Mouse (Mus musculus) forebrain, embryonic 10.5 days (tissue): ENCODE measurements at regions not wholly inside any gene's neighbourhood (a gene's known extent, or its start where the extent isn't known, plus 50 kb on each side); places are given as distances from the start of the nearest gene placed in this dataset.
"Not testable (repeated sequence)": the region's sequence is repeated elsewhere in the genome, so short reads cannot be mapped to it uniquely, and the experiment has no call there.

Source experiments
- DNase-seq: peaks from one replicate; pipeline ENCODE4 v3.0.0-alpha.2; 2017; ENCODE audit warnings: low spot score; ENCODE audit errors: extremely low spot score
- H3K27ac ChIP-seq: fragments of 300-500 bp; sonication (generic); 2 replicates; pipeline ENCODE4 v1.5.1; 2016; ENCODE audit warnings: mild to moderate bottlenecking
- H3K27me3 ChIP-seq: fragments of 300-500 bp; sonication (generic); 2 replicates; pipeline ENCODE4 v1.6.1; 2016; ENCODE audit warnings: mild to moderate bottlenecking; ENCODE audit not compliant: poor library complexity, severe bottlenecking
- H3K36me3 ChIP-seq: fragments of 300-500 bp; sonication (generic); replicated peaks from 2 replicates; pipeline ENCODE4 v1.6.1; 2016; ENCODE audit warnings: mild to moderate bottlenecking, moderate library complexity
- H3K4me1 ChIP-seq: fragments of 300-500 bp; sonication (generic); 2 replicates; pipeline ENCODE4 v1.6.1; 2016
- H3K4me3 ChIP-seq: fragments of 300-500 bp; sonication (generic); 2 replicates; pipeline ENCODE4 v1.5.1; 2016; ENCODE audit warnings: mild to moderate bottlenecking, moderate library complexity
- H3K9me3 ChIP-seq: fragments of 300-500 bp; sonication (generic); 2 replicates; pipeline ENCODE4 v1.6.1; 2016; ENCODE audit warnings: mild to moderate bottlenecking, moderate library complexity
- WGBS: fragments of 180-500 bp; shearing (Covaris S2); methylation state at CpG from one replicate; pipeline ENCODE4 v1.1.7; 2016; 5-methylcytosine and 5-hydroxymethylcytosine counted together

DNA sequence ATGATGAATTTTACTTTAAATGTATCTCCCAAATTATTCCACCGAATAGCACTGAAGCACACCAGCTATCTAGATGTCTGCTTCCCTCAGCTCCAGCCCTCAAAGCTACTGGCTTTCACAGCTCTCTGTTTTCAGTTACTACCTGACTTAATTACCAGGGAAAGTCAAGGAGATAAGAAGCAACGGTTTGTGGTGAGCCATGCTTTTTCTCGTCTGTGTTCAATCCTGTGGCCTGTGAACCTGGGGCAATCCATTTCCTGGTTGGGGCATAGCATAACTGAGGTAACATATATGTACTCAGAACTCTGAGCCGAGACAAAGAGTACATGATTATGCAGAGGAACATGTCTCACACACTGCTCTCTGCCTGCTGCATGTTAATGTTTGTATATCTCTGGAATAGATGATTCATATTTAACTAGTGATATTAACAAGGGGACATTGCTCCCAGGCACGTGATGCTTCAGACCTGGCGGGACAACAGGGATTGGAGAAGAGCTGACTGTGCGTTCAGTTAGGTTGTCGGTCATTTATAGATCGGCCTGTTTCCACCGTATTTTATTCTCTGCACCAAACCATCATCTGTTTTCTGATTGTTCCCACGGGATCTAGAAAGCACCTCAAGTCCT is 453.3 kb downstream of the Dad1 start:
- WGBS, result 89% methylated on average over 11 of the region's 11 CpGs
- Histone ChIP-seq H3K4me1 (peaks cover 1% of the 10 kb centered on the region; the same call in 1 of the 2 replicates), H3K27me3 (no peaks in the 10 kb centered on the region; the same call in 1 of the 2 replicates), H3K27ac (no peak overlapping the region), H3K9me3 (no peaks in the 10 kb centered on the region; the same call in 1 of the 2 replicates), H3K36me3 (no peaks in the 10 kb centered on the region), H3K4me3 (no peak overlapping the region)
- DNase-seq, result no peak

- H3K36me3 ChIP-seq, H3K4me3 ChIP-seq, DNase-seq, H3K4me1 ChIP-seq, H3K9me3 ChIP-seq, H3K27ac ChIP-seq, H3K27me3 ChIP-seq: not testable (repeated sequence)
- WGBS, result 79% methylated on average over 1 of the region's 1 CpGs
Measured at GRCm38 (mm10) chr14:53795160-53795559, 458.7 kb downstream of the Dad1 start.

GRCm38 (mm10) chr14:53794527-53794926 is 459.4 kb downstream of the Dad1 start:
- Histone ChIP-seq H3K27ac (no peak overlapping the region), H3K27me3 (no peaks in the 10 kb centered on the region), H3K36me3 (no peaks in the 10 kb centered on the region), H3K4me1 (peaks cover 7% of the 10 kb centered on the region; the same call in 1 of the 2 replicates), H3K9me3 (no peaks in the 10 kb centered on the region; the same call in 1 of the 2 replicates), H3K4me3 (no peak overlapping the region)
- WGBS, result 88% methylated on average over 4 of the region's 5 CpGs
- no peak for DNase-seq

- H3K27me3 ChIP-seq, H3K27ac ChIP-seq, DNase-seq, H3K4me1 ChIP-seq, H3K4me3 ChIP-seq, H3K36me3 ChIP-seq, H3K9me3 ChIP-seq: not testable (repeated sequence)
- 93% methylated on average over 1 of the region's 1 CpGs for whole genome bisulfite sequencing
Measured at GRCm38 (mm10) chr14:53792432-53792831, 461.5 kb downstream of the Dad1 start.

DNA sequence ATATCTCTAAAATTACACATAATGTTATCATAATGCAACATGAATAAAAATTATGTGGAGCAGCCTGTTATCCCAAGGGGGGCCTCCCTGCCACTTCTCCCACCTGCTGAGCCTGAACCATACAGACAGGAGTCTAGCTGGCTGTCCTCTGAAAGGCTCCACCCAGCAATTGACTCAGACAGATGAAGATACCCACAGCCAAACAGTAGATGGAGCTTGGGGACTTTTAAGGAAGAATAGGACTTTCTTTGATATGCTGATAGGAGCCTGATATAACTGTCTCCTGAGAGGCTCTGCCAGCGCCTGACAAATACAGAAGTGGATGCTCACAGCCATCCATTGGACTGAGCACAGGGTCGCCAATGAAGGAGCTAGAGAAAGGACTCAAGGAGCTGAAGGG is 468.4 kb downstream of the Dad1 start:
- H3K4me3 ChIP-seq, H3K9me3 ChIP-seq, H3K36me3 ChIP-seq, DNase-seq, H3K27me3 ChIP-seq, H3K27ac ChIP-seq, H3K4me1 ChIP-seq: not testable (repeated sequence)
- 87% methylated on average over 2 of the region's 2 CpGs for WGBS

DNA sequence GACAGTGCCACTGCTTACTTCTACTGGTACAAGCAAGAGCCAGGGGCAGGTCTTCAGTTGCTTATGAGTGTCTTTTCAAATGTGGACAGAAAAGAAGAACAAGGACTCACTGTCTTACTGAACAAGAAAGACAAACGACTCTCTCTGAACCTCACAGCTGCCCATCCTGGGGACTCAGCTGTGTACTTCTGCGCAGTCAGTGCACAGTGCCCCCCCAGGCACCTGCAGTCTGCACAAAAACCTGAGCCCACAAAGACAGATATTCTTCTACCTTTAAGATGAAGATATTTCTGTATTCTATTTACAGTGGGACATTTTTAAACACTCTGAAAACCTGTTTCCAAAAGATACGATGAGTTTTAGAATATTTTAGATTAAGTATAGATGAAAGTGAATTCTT is 476.5 kb downstream of the Dad1 start:
- no peak for DNase-seq
- no peak overlapping the region for H3K27ac ChIP-seq
- no peaks in the 10 kb centered on the region for H3K9me3 ChIP-seq
- no peaks in the 10 kb centered on the region for H3K36me3 ChIP-seq
- H3K27me3 ChIP-seq, result no peaks in the 10 kb centered on the region
- H3K4me1 ChIP-seq, result no peaks in the 10 kb centered on the region
- H3K4me3 ChIP-seq, result no peak overlapping the region
- WGBS, result 80% methylated on average over 3 of the region's 3 CpGs

GRCm38 (mm10) chr14:53776717-53777116 is 477.2 kb downstream of the Dad1 start:
- not testable (repeated sequence) for H3K27me3 ChIP-seq, H3K4me3 ChIP-seq, H3K36me3 ChIP-seq, H3K9me3 ChIP-seq, H3K27ac ChIP-seq, H3K4me1 ChIP-seq
- 45% methylated on average over 1 of the region's 1 CpGs for WGBS
- DNase-seq, result peak; percentile 31

DNA sequence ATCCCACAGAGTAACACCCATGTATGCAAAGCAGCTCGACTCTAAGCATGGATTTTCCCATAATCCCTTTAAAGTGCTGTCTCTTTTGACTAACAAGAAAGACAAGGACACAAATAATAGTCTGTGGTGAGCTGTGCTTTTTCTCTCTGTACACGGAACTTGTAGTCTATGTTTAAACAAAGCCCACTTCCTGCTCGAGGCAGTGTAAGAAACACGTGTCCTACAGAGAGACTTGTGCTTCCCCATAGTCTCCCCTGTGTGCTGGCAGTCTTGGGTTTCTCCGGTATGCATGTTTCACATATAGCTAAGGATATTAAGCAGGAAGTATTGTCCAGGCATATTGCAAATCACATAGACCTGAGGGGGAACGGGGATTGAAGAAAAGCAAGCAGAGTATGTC is 487.4 kb downstream of the Dad1 start:
- not testable (repeated sequence) for DNase-seq, H3K4me1 ChIP-seq, H3K4me3 ChIP-seq, H3K36me3 ChIP-seq, H3K27ac ChIP-seq, H3K9me3 ChIP-seq, H3K27me3 ChIP-seq
- 84% methylated on average over 6 of the region's 6 CpGs for WGBS

GRCm38 (mm10) chr14:53765918-53766317 is 488.0 kb downstream of the Dad1 start:
- H3K27me3 ChIP-seq, H3K4me3 ChIP-seq, H3K36me3 ChIP-seq, H3K4me1 ChIP-seq, DNase-seq, H3K9me3 ChIP-seq, H3K27ac ChIP-seq: not testable (repeated sequence)
- WGBS, result 82% methylated on average over 1 of the region's 1 CpGs

DNA sequence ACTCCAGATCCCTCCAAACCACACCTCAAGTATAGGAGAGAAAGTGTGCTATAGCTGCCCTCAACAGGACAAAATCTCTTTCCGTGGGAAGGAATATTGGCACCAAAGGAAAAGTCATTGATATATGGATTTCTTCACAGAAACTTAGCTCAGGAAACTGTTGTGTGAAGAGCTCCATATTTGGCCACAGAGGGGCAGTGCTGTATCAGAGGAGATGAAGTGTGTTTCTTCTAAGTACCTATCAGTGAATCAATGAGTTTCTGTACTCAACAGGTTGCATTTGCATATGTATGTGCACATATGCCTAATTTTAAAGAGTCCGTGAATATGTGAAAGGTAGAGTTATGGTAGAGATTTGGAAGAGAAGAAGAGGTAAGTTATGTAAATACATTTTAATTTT is 493.3 kb downstream of the Dad1 start:
- not testable (repeated sequence) for DNase-seq, H3K4me3 ChIP-seq, H3K4me1 ChIP-seq, H3K27me3 ChIP-seq, H3K27ac ChIP-seq, H3K36me3 ChIP-seq, H3K9me3 ChIP-seq
- WGBS, result 81% methylated on average over 2 of the region's 2 CpGs

DNA sequence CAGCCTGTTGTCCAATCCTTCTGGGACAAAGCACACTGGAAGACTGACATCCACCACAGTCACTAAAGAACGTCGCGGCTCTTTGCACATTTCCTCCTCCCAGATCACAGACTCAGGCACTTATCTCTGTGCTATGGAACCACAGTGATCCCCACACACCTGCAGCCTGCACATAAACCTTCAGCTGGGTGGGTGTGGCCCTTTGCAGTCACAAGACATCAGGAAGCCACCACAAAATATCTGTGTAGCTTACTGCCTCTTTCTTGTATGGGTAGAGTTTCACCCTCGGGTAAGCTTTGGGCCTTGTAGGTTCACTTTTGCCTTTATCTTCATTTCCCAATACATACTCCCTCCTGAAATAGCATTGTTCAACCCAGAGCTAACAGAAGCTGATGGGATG is 496.1 kb downstream of the Dad1 start:
- WGBS, result 72% methylated on average over 4 of the region's 4 CpGs
- DNase-seq, H3K9me3 ChIP-seq, H3K36me3 ChIP-seq, H3K27me3 ChIP-seq, H3K4me1 ChIP-seq, H3K4me3 ChIP-seq, H3K27ac ChIP-seq: not testable (repeated sequence)

GRCm38 (mm10) chr14:53757095-53757494 is 496.8 kb downstream of the Dad1 start:
- not testable (repeated sequence) for H3K27me3 ChIP-seq, H3K4me1 ChIP-seq, H3K27ac ChIP-seq, H3K9me3 ChIP-seq, DNase-seq, H3K36me3 ChIP-seq, H3K4me3 ChIP-seq
- no CpG with 5 or more reads among the region's 1 CpGs for WGBS

DNA sequence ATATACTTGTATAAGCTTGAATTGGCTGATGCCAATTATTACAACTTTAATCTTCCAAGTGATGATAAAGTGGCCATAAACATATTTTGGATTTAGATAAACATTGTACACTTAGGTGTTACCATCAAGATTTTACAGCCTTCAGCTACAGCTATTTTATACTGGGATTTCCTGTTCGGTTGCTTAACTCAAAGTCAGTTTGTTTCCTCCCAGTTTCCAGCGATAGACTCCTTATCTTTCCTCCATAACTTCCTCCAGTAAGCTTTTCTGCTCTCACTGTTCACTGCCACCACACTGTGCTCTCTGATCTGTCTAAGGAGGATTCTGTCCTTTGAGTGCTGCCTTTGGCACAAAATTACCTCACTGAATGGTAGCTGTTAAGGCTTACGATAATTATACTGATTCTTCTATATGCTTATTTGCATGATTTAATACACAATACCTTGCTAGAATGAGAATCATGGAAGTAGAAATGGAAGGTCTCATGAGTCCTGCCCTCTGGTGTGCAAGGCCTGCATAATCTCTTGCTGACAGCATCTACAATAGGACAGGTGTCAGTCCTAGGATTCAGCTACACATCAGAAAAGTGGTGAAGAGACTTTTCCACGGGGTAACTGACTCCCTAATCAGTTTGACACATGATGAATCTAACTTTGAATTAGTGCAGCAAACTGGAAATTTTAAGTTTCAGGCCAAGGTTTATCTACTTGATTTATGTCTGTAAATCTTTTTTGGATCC is 503.0 kb downstream of the Dad1 start:
- 80% methylated on average over 4 of the region's 4 CpGs for WGBS
- H3K9me3 ChIP-seq, result no peaks in the 10 kb centered on the region
- no peak overlapping the region for H3K27ac ChIP-seq
- H3K36me3 ChIP-seq, result no peaks in the 10 kb centered on the region
- H3K4me3 ChIP-seq, result no peak overlapping the region
- H3K4me1 ChIP-seq, result no peaks in the 10 kb centered on the region
- H3K27me3 ChIP-seq, result no peaks in the 10 kb centered on the region
- DNase-seq, result no peak
